Mouse (Mus musculus): ENCODE data around the gene Hs6st1. TPM values are rescaled to one million over a fixed set of nuclear protein-coding genes. Genes with fewer than 3 reads are reported as not detected.

The Hs6st1 gene
- polyA plus RNA-seq, 1 experiment from 2014 or later = 8.3 TPM

DNA sequence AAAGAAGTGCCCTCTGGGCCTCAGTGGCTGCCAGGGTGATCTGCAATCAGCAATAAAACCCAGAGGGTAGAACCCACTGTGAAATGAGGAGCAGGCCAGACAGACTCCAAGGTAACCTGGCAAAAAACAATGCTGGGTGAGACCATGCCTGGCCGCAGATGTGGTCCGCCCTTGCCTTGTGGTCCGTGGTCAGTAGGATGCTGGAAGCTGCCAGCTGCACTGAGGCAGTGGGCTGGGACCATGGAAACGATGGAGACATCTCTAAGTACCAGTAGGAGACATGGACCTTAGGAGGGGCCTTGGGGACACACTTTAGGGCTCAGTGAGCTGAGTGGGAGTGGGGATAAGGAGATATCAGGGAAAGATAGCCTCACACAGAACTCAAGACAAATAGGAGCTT, 64.0 kb downstream of the Hs6st1 start:
- DNase-seq (ENCODE audit: low spot score) (no peak), ATAC-seq (replicated peaks; ENCODE audit: low FRiP score, low TSS enrichment, low read depth) (no peak)
- no peak overlapping the region for H3K9ac ChIP-seq (ENCODE audit: low read length)
- no peak overlapping the region for H3K4me2 ChIP-seq (ENCODE audit: low read length)
- H3K27ac ChIP-seq (ENCODE audit: low read depth) = no peak overlapping the region
- H3K9me3 ChIP-seq (ENCODE audit: control insufficient read depth, low read length) = no peaks in the 10 kb centered on the region
- no peak overlapping the region for H3K4me3 ChIP-seq (ENCODE audit: low read depth, low read length)
- no peaks in the 10 kb centered on the region for H3K36me3 ChIP-seq (ENCODE audit: control insufficient read depth, insufficient read depth, low read length)
- H3K4me1 ChIP-seq (replicated peaks; ENCODE audit: control insufficient read depth, insufficient read depth, low read length) = 0 out of 2 replicates have a peak, but pooled peaks cover 3% of the 10 kb centered on the region
- 67% methylated on average over 4 of the region's 4 CpGs for WGBS
- H3K27me3 ChIP-seq (replicated peaks; ENCODE audit: control insufficient read depth, insufficient read depth, low read length) = no peaks in the 10 kb centered on the region

GRCm38 (mm10) chr1:36133041-36133440, 64.8 kb downstream of the Hs6st1 start:
- no peak for ATAC-seq (replicated peaks; ENCODE audit: low FRiP score, low TSS enrichment, low read depth)
- H3K4me2 ChIP-seq (ENCODE audit: low read length) = no peak overlapping the region
- H3K9me3 ChIP-seq (ENCODE audit: control insufficient read depth, low read length) = no peaks in the 10 kb centered on the region

GRCm38 (mm10) chr1:36133647-36134046, 65.4 kb downstream of the Hs6st1 start:
- WGBS = 78% methylated on average over 3 of the region's 3 CpGs
- Histone ChIP-seq H3K4me2 (ENCODE audit: low read length) (no peak overlapping the region), H3K4me3 (ENCODE audit: low read depth, low read length) (no peak overlapping the region), H3K27ac (ENCODE audit: low read depth) (no peak overlapping the region), H3K4me1 (replicated peaks; ENCODE audit: control insufficient read depth, insufficient read depth, low read length) (0 out of 2 replicates have a peak, but pooled peaks cover 3% of the 10 kb centered on the region), H3K27me3 (replicated peaks; ENCODE audit: control insufficient read depth, insufficient read depth, low read length) (no peaks in the 10 kb centered on the region), H3K9me3 (ENCODE audit: control insufficient read depth, low read length) (no peaks in the 10 kb centered on the region), H3K9ac (ENCODE audit: low read length) (no peak overlapping the region), H3K36me3 (ENCODE audit: control insufficient read depth, insufficient read depth, low read length) (no peaks in the 10 kb centered on the region)
- ATAC-seq (replicated peaks; ENCODE audit: low FRiP score, low TSS enrichment, low read depth) = no peak
- DNase-seq (ENCODE audit: low spot score) = no peak

More at GRCm38 (mm10) chr1:36133041-36133440, 64.8 kb downstream of the Hs6st1 start:
- no peaks in the 10 kb centered on the region for H3K27me3 ChIP-seq (replicated peaks; ENCODE audit: control insufficient read depth, insufficient read depth, low read length)
- 79% methylated on average over 8 of the region's 8 CpGs for WGBS
- H3K27ac ChIP-seq (ENCODE audit: low read depth) = no peak overlapping the region
- no peaks in the 10 kb centered on the region for H3K36me3 ChIP-seq (ENCODE audit: control insufficient read depth, insufficient read depth, low read length)
- no peak overlapping the region for H3K4me3 ChIP-seq (ENCODE audit: low read depth, low read length)
- no peak for DNase-seq (ENCODE audit: low spot score)
- H3K9ac ChIP-seq (ENCODE audit: low read length) = no peak overlapping the region
- H3K4me1 ChIP-seq (replicated peaks; ENCODE audit: control insufficient read depth, insufficient read depth, low read length) = 0 out of 2 replicates have a peak, but pooled peaks cover 3% of the 10 kb centered on the region

DNA sequence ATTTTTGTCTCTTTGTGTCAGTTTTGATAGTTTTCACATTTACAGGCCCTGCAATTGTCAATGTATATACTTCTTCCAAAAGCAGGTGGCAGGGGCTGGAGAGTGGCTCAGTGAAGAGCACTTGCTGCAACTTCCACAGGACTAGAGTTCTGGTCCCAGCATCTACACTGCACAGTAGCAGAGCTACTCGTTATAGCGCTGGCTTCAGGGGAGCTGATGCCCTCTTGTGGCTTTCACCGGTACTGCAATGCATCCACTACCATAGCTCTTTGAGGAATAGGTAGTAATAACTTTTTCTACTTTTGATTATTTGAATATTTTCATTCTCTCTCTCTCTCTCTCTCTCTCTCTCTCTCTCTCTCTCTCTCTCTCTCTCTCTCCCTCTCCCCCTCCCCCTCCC, 66.4 kb downstream of the Hs6st1 start:
- no peaks in the 10 kb centered on the region for H3K4me1 ChIP-seq (replicated peaks; ENCODE audit: control insufficient read depth, insufficient read depth, low read length)
- no peaks in the 10 kb centered on the region for H3K27me3 ChIP-seq (replicated peaks; ENCODE audit: control insufficient read depth, insufficient read depth, low read length)
- no peaks in the 10 kb centered on the region for H3K36me3 ChIP-seq (ENCODE audit: control insufficient read depth, insufficient read depth, low read length)
- DNase-seq (ENCODE audit: low spot score) = peak; percentile 90
- WGBS = 0% methylated on average over 3 of the region's 3 CpGs
- H3K4me2 ChIP-seq (ENCODE audit: low read length) = no peak overlapping the region
- H3K27ac ChIP-seq (ENCODE audit: low read depth) = no peak overlapping the region
- no peak overlapping the region for H3K4me3 ChIP-seq (ENCODE audit: low read depth, low read length)
- no peak; the same call in 1 of the 2 replicates for ATAC-seq (replicated peaks; ENCODE audit: low FRiP score, low TSS enrichment, low read depth)
- no peaks in the 10 kb centered on the region for H3K9me3 ChIP-seq (ENCODE audit: control insufficient read depth, low read length)
- H3K9ac ChIP-seq (ENCODE audit: low read length) = no peak overlapping the region

DNA sequence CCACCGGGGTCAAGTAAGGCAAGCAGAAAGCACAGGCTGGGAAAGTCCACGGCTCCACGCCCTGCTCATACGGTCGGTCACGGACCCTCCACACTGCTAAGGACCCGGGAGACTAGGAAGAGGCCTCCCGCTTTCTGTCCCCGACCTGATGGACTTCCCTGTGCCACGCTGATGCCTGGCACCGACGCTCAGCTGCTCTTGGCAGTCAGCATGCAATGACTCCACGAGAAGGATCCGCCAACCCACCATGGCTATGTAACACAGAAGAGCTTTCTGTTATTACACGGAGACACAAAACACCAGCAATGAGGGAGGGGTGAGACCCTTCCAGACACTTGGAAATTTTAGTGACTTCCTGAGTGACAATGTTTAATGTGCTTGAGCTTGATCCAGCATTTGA, 72.1 kb downstream of the Hs6st1 start:
- Histone ChIP-seq H3K4me3 (ENCODE audit: low read depth, low read length) (no peak overlapping the region), H3K4me1 (replicated peaks; ENCODE audit: control insufficient read depth, insufficient read depth, low read length) (no peaks in the 10 kb centered on the region), H3K27me3 (replicated peaks; ENCODE audit: control insufficient read depth, insufficient read depth, low read length) (no peaks in the 10 kb centered on the region), H3K36me3 (ENCODE audit: control insufficient read depth, insufficient read depth, low read length) (peaks cover 22% of the 10 kb centered on the region), H3K27ac (ENCODE audit: low read depth) (no peak overlapping the region), H3K9ac (ENCODE audit: low read length) (no peak overlapping the region), H3K4me2 (ENCODE audit: low read length) (no peak overlapping the region), H3K9me3 (ENCODE audit: control insufficient read depth, low read length) (no peaks in the 10 kb centered on the region)
- 93% methylated on average over 15 of the region's 15 CpGs for WGBS
- DNase-seq (ENCODE audit: low spot score) (no peak), ATAC-seq (replicated peaks; ENCODE audit: low FRiP score, low TSS enrichment, low read depth) (no peak)

DNA sequence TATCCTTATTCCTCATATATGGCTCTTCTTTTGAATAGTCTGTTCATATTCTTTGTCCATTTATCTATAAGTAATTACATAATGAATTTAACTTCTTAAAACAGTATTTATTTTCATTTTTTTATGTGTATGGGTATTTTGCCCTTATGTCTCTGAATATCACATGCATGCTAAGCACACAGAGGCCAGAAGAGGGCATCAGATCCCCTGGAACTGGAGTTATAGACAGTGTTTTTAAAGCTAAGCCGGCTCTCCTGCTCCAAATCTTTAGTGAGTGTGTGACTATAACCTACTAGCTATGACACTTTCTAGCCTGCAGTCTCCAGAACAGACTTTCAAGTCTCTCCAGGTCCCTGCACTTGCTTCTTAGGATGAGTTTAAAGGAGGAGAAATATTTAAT, 76.8 kb downstream of the Hs6st1 start:
- 27% methylated on average over 1 of the region's 1 CpGs for WGBS
- Histone ChIP-seq H3K9me3 (ENCODE audit: control insufficient read depth, low read length) (no peaks in the 10 kb centered on the region), H3K36me3 (ENCODE audit: control insufficient read depth, insufficient read depth, low read length) (peaks cover 64% of the 10 kb centered on the region), H3K4me2 (ENCODE audit: low read length) (no peak overlapping the region), H3K9ac (ENCODE audit: low read length) (no peak overlapping the region), H3K4me1 (replicated peaks; ENCODE audit: control insufficient read depth, insufficient read depth, low read length) (no peaks in the 10 kb centered on the region), H3K27ac (ENCODE audit: low read depth) (no peak overlapping the region), H3K27me3 (replicated peaks; ENCODE audit: control insufficient read depth, insufficient read depth, low read length) (no peaks in the 10 kb centered on the region), H3K4me3 (ENCODE audit: low read depth, low read length) (no peak overlapping the region)
- DNase-seq (ENCODE audit: low spot score) = peak; percentile 66
- ATAC-seq (replicated peaks; ENCODE audit: low FRiP score, low TSS enrichment, low read depth) = no peak

DNA sequence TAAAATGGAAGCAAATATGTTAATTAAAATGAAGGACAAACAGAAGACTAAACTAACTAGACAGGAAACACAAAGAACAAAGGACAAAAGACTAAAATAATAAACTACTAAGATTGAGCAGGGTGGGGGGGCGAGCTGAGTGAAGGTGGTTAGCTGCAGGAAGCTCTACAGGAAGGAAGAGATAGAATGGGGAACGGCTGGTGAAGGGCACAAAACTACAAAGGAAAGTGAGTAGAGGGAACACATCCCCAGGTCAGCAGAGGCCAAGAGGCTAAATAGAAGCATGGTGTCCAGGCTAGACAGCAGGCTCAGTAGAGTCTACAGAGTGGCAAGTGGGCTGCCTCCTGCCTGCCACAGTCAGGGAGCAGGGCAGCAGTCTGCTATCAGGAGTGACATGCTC, 80.6 kb downstream of the Hs6st1 start:
- Histone ChIP-seq H3K4me3 (ENCODE audit: low read depth, low read length) (no peak overlapping the region), H3K4me1 (replicated peaks; ENCODE audit: control insufficient read depth, insufficient read depth, low read length) (no peaks in the 10 kb centered on the region), H3K36me3 (ENCODE audit: control insufficient read depth, insufficient read depth, low read length) (peaks cover 89% of the 10 kb centered on the region), H3K27me3 (replicated peaks; ENCODE audit: control insufficient read depth, insufficient read depth, low read length) (no peaks in the 10 kb centered on the region), H3K9ac (ENCODE audit: low read length) (no peak overlapping the region), H3K27ac (ENCODE audit: low read depth) (no peak overlapping the region), H3K9me3 (ENCODE audit: control insufficient read depth, low read length) (no peaks in the 10 kb centered on the region), H3K4me2 (ENCODE audit: low read length) (no peak overlapping the region)
- 77% methylated on average over 2 of the region's 2 CpGs for whole genome bisulfite sequencing
- ATAC-seq (replicated peaks; ENCODE audit: low FRiP score, low TSS enrichment, low read depth) = no peak
- DNase-seq (ENCODE audit: low spot score) = no peak

GRCm38 (mm10) chr1:36149411-36149810, 81.2 kb downstream of the Hs6st1 start:
- Histone ChIP-seq H3K27ac (ENCODE audit: low read depth) (no peak overlapping the region), H3K27me3 (replicated peaks; ENCODE audit: control insufficient read depth, insufficient read depth, low read length) (no peaks in the 10 kb centered on the region), H3K9ac (ENCODE audit: low read length) (no peak overlapping the region), H3K9me3 (ENCODE audit: control insufficient read depth, low read length) (no peaks in the 10 kb centered on the region), H3K4me1 (replicated peaks; ENCODE audit: control insufficient read depth, insufficient read depth, low read length) (no peaks in the 10 kb centered on the region), H3K36me3 (ENCODE audit: control insufficient read depth, insufficient read depth, low read length) (peaks cover 89% of the 10 kb centered on the region), H3K4me3 (ENCODE audit: low read depth, low read length) (no peak overlapping the region), H3K4me2 (ENCODE audit: low read length) (no peak overlapping the region)
- DNase-seq (ENCODE audit: low spot score) (no peak), ATAC-seq (replicated peaks; ENCODE audit: low FRiP score, low TSS enrichment, low read depth) (no peak)
- WGBS = 70% methylated on average over 1 of the region's 1 CpGs

Measured in intestine, embryonic 14.5 days (tissue).